ENCODE assay signal across 32 mouse cellular contexts in genomic region chr10:76941038-76941437, GRCm38 (mm10). TPM values are rescaled to one million over a fixed set of nuclear protein-coding genes. Genes with fewer than 3 reads are reported as not detected.
A peak's percentile ranks its signal among the peaks of the same experiment; 100 is the strongest.
DNase-seq lines count a peak whose midpoint lies in the region; ATAC-seq and TF ChIP-seq lines count a peak whose summit lies in the region.
"Had no signal": no experiment of that assay in that cellular context is flagged by ENCODE, and none has a peak within 500 bp of the region (broad histone marks: within the 10 kb centered on the region; RNA-seq: fewer than 3 reads in every experiment).

No protein-coding gene starts in this region.

- H3K4me1 ChIP-seq in MEL (ENCODE audit: control insufficient read depth in 1 of 2, insufficient read depth in 2 of 2, low read length in 2 of 2): no peaks in the 10 kb centered on the region
- H3K4me1 ChIP-seq in kidney, embryonic 15.5 days: peaks cover 3% of the 10 kb centered on the region; the same call in 1 of the 2 replicates
- H3K4me1 ChIP-seq: embryonic facial prominence, embryonic 10.5 days; embryonic facial prominence, embryonic 15.5 days; forebrain, embryonic 12.5 days; limb, embryonic 10.5 days; limb, embryonic 15.5 days; liver, embryonic 15.5 days; stomach, embryonic 15.5 days had no signal

- no peak for TF ChIP-seq POLR2A in MEL (IDR thresholded peaks at IDR 0.05; ENCODE audit: control insufficient read depth in 1 of 2, insufficient read depth in 1 of 2, low read depth in 1 of 2, low read length in 2 of 2, poor library complexity in 1 of 2)

- 0 out of 2 replicates have a peak, but pooled peaks have one; percentile 49 for ATAC-seq in kidney, embryonic 15.5 days (replicated peaks; ENCODE audit: low FRiP score)
- ATAC-seq: activated CD4-positive, CD25-positive, alpha-beta regulatory T cell, adult 4 months; inflammation-experienced regulatory T-cells, adult 6 months; midbrain, embryonic 16.5 days had no signal

- TF ChIP-seq EP300 in MEL (IDR thresholded peaks at IDR 0.05; ENCODE audit: low read depth in 1 of 2, low read length in 2 of 2): no peak

- no peaks in the 10 kb centered on the region for H3K36me3 ChIP-seq in MEL (ENCODE audit: control insufficient read depth in 1 of 2, insufficient read depth in 2 of 2, low read length in 2 of 2)
- no peaks in the 10 kb centered on the region for H3K36me3 ChIP-seq in kidney, embryonic 15.5 days
- H3K36me3 ChIP-seq: embryonic facial prominence, embryonic 10.5 days; embryonic facial prominence, embryonic 15.5 days; forebrain, embryonic 12.5 days; heart, embryonic 13.5 days; hindbrain, embryonic 10.5 days; hindbrain, embryonic 15.5 days; limb, embryonic 10.5 days; limb, embryonic 15.5 days; liver, embryonic 15.5 days; neural tube, embryonic 13.5 days; stomach, embryonic 15.5 days had no signal

- WGBS in kidney, embryonic 15.5 days: 42% methylated on average over 4 of the region's 4 CpGs

- peak; percentile 14 for DNase-seq in MEL (ENCODE audit: low read depth, low spot score)
- DNase-seq in c-Kit-positive CD71-positive TER-119-negative erythroid progenitor cells, embryonic 14.5 days (ENCODE audit: low read depth): peak; percentile 9
- DNase-seq in kidney, postnatal 25 days: peak; percentile 62 to 74
- DNase-seq in spleen, postnatal 14 days (ENCODE audit: low spot score in 2 of 2): no peak
- DNase-seq in adrenal gland, adult 18-20 months (ENCODE audit: low spot score in 2 of 2): no peak
- no peak for DNase-seq in adrenal gland, postnatal 36 days
- DNase-seq: adrenal gland, adult 8-10 months; B cell, adult 2 months; cerebellum, adult 11 months; cerebellum, postnatal 14 days; gastrocnemius, postnatal 10 days; heart, postnatal 10 days; layer of hippocampus, adult 9-11 months; lung, embryonic 14.5 days; thymus, postnatal 14 days had no signal

- H3K9me3 ChIP-seq in MEL (replicated peaks; ENCODE audit: insufficient read depth, low read length): no peaks in the 10 kb centered on the region
- H3K9me3 ChIP-seq in kidney, embryonic 15.5 days (replicated peaks): no peaks in the 10 kb centered on the region
- H3K9me3 ChIP-seq: embryonic facial prominence, embryonic 10.5 days; embryonic facial prominence, embryonic 15.5 days; forebrain, embryonic 12.5 days; heart, embryonic 13.5 days; hindbrain, embryonic 10.5 days; hindbrain, embryonic 15.5 days; limb, embryonic 10.5 days; limb, embryonic 15.5 days; liver, embryonic 15.5 days; neural tube, embryonic 13.5 days; stomach, embryonic 15.5 days had no signal

- no peak overlapping the region for H3K27ac ChIP-seq in MEL (ENCODE audit: control insufficient read depth, low read depth, low read length)
- no peak overlapping the region for H3K27ac ChIP-seq in kidney, embryonic 15.5 days
- H3K27ac ChIP-seq: embryonic facial prominence, embryonic 10.5 days; embryonic facial prominence, embryonic 15.5 days; forebrain, embryonic 12.5 days; heart, embryonic 13.5 days; hindbrain, embryonic 10.5 days; hindbrain, embryonic 15.5 days; limb, embryonic 10.5 days; limb, embryonic 15.5 days; liver, embryonic 15.5 days; stomach, embryonic 15.5 days had no signal

- H3K4me2 ChIP-seq in kidney, embryonic 15.5 days: no peak overlapping the region
- H3K4me2 ChIP-seq: embryonic facial prominence, embryonic 15.5 days; forebrain, embryonic 12.5 days; heart, embryonic 13.5 days; hindbrain, embryonic 15.5 days; limb, embryonic 15.5 days; liver, embryonic 15.5 days; lung, embryonic 14.5 days; midbrain, embryonic 11.5 days; neural tube, embryonic 13.5 days; stomach, embryonic 15.5 days had no signal

- no peak for TF ChIP-seq RAD21 in MEL (IDR thresholded peaks at IDR 0.05; ENCODE audit: low read depth, low read length)

- TF ChIP-seq CTCF in MEL (IDR thresholded peaks at IDR 0.05 in 2 of 3, conservative IDR thresholded peaks at IDR 0.05 in 1 of 3; ENCODE audit: control insufficient read depth in 1 of 3, insufficient read depth in 1 of 3, low read depth in 2 of 3, low read length in 3 of 3, poor library complexity in 1 of 3, severe bottlenecking in 1 of 3): no peak

- H3K27me3 ChIP-seq in MEL (ENCODE audit: control insufficient read depth in 1 of 2, insufficient read depth in 2 of 2, low read length in 2 of 2): peaks cover 12 to 17% of the 10 kb centered on the region in 2 experiments
- H3K27me3 ChIP-seq in kidney, embryonic 15.5 days: no peaks in the 10 kb centered on the region
- H3K27me3 ChIP-seq: embryonic facial prominence, embryonic 15.5 days; forebrain, embryonic 12.5 days; heart, embryonic 13.5 days; hindbrain, embryonic 15.5 days; limb, embryonic 15.5 days; liver, embryonic 15.5 days; neural tube, embryonic 13.5 days; stomach, embryonic 15.5 days had no signal

- H3K9ac ChIP-seq in MEL (ENCODE audit: control insufficient read depth, low read depth, low read length, poor library complexity, severe bottlenecking): no peak overlapping the region
- no peak overlapping the region for H3K9ac ChIP-seq in kidney, embryonic 15.5 days
- H3K9ac ChIP-seq: embryonic facial prominence, embryonic 15.5 days; forebrain, embryonic 12.5 days; heart, embryonic 13.5 days; hindbrain, embryonic 15.5 days; limb, embryonic 15.5 days; liver, embryonic 15.5 days; lung, embryonic 14.5 days; neural tube, embryonic 13.5 days; stomach, embryonic 15.5 days had no signal

- no peaks in the 10 kb centered on the region for H3K79me2 ChIP-seq in MEL (ENCODE audit: control insufficient read depth, insufficient read depth, low read length, poor library complexity)

- no peak overlapping the region for H3K4me3 ChIP-seq in MEL (ENCODE audit: control insufficient read depth in 1 of 2, insufficient read depth in 1 of 2, low read depth in 2 of 2, low read length in 2 of 2)
- H3K4me3 ChIP-seq in kidney, embryonic 15.5 days (replicated peaks): no peak overlapping the region
- H3K4me3 ChIP-seq: embryonic facial prominence, embryonic 10.5 days; embryonic facial prominence, embryonic 15.5 days; forebrain, embryonic 12.5 days; heart, embryonic 13.5 days; hindbrain, embryonic 10.5 days; hindbrain, embryonic 15.5 days; limb, embryonic 10.5 days; limb, embryonic 15.5 days; liver, embryonic 15.5 days; myocyte; neural tube, embryonic 13.5 days; stomach, embryonic 15.5 days had no signal

TF ChIP-seq in MEL, 35 proteins besides CTCF, POLR2A, EP300 and RAD21:
- TF ChIP-seq USF1 (IDR thresholded peaks at IDR 0.05; ENCODE audit: low read depth, low read length) (no peak), MAZ (IDR thresholded peaks at IDR 0.05; ENCODE audit: low read depth, low read length) (no peak), USF2 (IDR thresholded peaks at IDR 0.05; ENCODE audit: borderline replicate concordance in 1 of 2, insufficient read depth in 1 of 2, low read depth in 1 of 2, low read length in 2 of 2) (no peak), KAT2A (conservative IDR thresholded peaks at IDR 0.05; ENCODE audit: low read depth, low read length) (no peak), GATA1 (IDR thresholded peaks at IDR 0.05; ENCODE audit: low read depth, low read length) (no peak), SIN3A (IDR thresholded peaks at IDR 0.05; ENCODE audit: low read length) (no peak), ZC3H11A (IDR thresholded peaks at IDR 0.05; ENCODE audit: low read depth, low read length) (no peak), ELF1 (IDR thresholded peaks at IDR 0.05; ENCODE audit: low read depth, low read length) (no peak), ZMIZ1 (IDR thresholded peaks at IDR 0.05; ENCODE audit: low read depth, low read length) (no peak), HCFC1 (IDR thresholded peaks at IDR 0.05; ENCODE audit: low read depth, low read length) (no peak), POLR2AphosphoS2 (IDR thresholded peaks at IDR 0.05; ENCODE audit: low read length) (no peak), NRF1 (IDR thresholded peaks at IDR 0.05; ENCODE audit: insufficient read depth, low read depth, low read length, poor library complexity, severe bottlenecking) (no peak), RCOR1 (IDR thresholded peaks at IDR 0.05; ENCODE audit: low read depth, low read length) (no peak)
TF ChIP-seq in MEL: peak in this region for 0.

RNA-seq across cellular contexts. Expression of gene Pcbp3, which starts 20.6 kb away (rescaled TPM):
- 1.1 and 1.2 TPM in 2 replicates for total RNA-seq in MEL (2012; rRNA removed)
- polyA plus RNA-seq in MEL (2012; ENCODE audit: insufficient read depth in 1 of 2, insufficient read length in 2 of 2, low read depth in 1 of 2, low replicate concordance in 2 of 2, missing spikeins in 1 of 2): 1 to 10 TPM in 1 of 2 experiments, not detected in 1; 3.3 TPM
- polyA plus RNA-seq in kidney, embryonic 15.5 days (2015; fragmentation: Nextera tagmentation; extraction: Ambion mirVana): 45.4 and 53.0 TPM in 2 replicates
- 10 to 100 TPM; 26.2 to 38.9 TPM for total RNA-seq in adrenal gland, adult 18-20 months (2021)
- 10 to 100 TPM; 22.9 to 32.9 TPM for total RNA-seq in adrenal gland, postnatal 36 days (2021)

Comparison
In these comparisons a context has a peak if more than half of its experiments do, and no peak if none do; other contexts are left out.
1. DNase-seq: peak in MEL (single experiment), c-Kit-positive CD71-positive TER-119-negative erythroid progenitor cells, embryonic 14.5 days (single experiment) and kidney, postnatal 25 days (2 of 2); none in spleen, postnatal 14 days (0 of 2), adrenal gland, adult 18-20 months (0 of 2) and adrenal gland, postnatal 36 days (0 of 2).
2. RNA of gene Pcbp3, which starts 20.6 kb away (total RNA-seq): 26.2 to 38.9 TPM in adrenal gland, adult 18-20 months and 22.9 to 32.9 TPM in adrenal gland, postnatal 36 days; 1.1 to 1.2 TPM in MEL; every median in the first group is over 10 times any median in the second.